Comparison of ENCODE assay signal across 9 mouse cellular contexts in the genomic region with DNA sequence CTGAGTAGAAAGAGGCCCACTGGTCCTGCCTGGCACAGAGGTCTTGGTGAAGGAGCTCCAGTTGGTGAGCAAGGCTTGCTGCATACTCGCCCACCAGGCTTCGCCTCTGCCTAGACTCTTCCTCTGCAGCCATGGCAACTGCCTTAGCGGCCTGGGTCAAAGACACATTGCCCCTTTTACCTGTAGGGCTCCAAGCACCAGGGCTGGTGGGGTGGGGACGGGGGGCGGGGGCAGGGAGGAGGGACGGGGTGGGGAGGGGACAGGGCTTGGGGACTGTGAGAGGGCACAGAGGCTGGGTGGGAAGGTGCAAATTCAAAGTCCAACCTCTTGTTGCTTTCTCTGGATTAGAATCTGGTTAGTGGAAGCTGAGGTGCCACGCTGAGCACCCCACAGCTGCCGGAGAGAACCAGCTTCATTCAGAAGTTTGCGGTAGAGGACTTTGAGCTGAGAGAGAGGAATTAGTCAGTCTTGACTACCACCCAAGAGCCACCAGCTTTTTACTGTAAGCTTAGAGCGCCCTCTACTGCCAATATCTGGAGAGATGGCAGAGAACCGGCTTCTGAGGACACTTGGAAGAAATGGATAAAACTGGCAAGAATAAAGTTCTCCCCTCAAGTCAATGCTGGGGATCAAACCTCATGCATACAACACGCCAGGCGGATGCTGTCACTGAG. TPM values are rescaled to one million over a fixed set of nuclear protein-coding genes. Genes with fewer than 3 reads are reported as not detected.
DNase-seq lines count a peak whose midpoint lies in the region; ATAC-seq lines count a peak whose summit lies in the region.
"Had no signal": no experiment of that assay in that cellular context is flagged by ENCODE, and none has a peak within 500 bp of the region (broad histone marks: within the 10 kb centered on the region; RNA-seq: fewer than 3 reads in every experiment).

No protein-coding gene starts in this region.

- ATAC-seq in embryonic facial prominence, embryonic 14.5 days (ENCODE audit: low read depth): peak; percentile 45; the same call in 1 of the 2 replicates
- ATAC-seq in heart, embryonic 13.5 days (ENCODE audit: extremely low read depth, insufficient number of reproducible peaks, low FRiP score, low TSS enrichment): no peak
- peak; percentile 74 for ATAC-seq in kidney, embryonic 16.5 days (ENCODE audit: low FRiP score, low TSS enrichment)
- ATAC-seq in limb, embryonic 15.5 days (ENCODE audit: insufficient number of reproducible peaks, low FRiP score, low TSS enrichment, low read depth): no peak

- H3K27ac ChIP-seq in embryonic facial prominence, embryonic 14.5 days (replicated peaks; ENCODE audit: low read depth, low read length): no peak overlapping the region
- H3K27ac ChIP-seq in heart, embryonic 13.5 days (replicated peaks): no peak overlapping the region
- H3K27ac ChIP-seq in kidney, embryonic 16.5 days (ENCODE audit: low read length): no peak overlapping the region
- H3K27ac ChIP-seq in limb, embryonic 15.5 days: no peak overlapping the region
- H3K27ac ChIP-seq: liver, embryonic 15.5 days had no signal

- no peaks in the 10 kb centered on the region for H3K36me3 ChIP-seq in embryonic facial prominence, embryonic 14.5 days (ENCODE audit: control insufficient read depth, insufficient read depth, low read length)
- H3K36me3 ChIP-seq in heart, embryonic 13.5 days: no peaks in the 10 kb centered on the region
- H3K36me3 ChIP-seq in kidney, embryonic 16.5 days (ENCODE audit: insufficient read depth, low read length): no peaks in the 10 kb centered on the region
- no peaks in the 10 kb centered on the region for H3K36me3 ChIP-seq in limb, embryonic 15.5 days
- H3K36me3 ChIP-seq: liver, embryonic 15.5 days had no signal

- H3K4me1 ChIP-seq in embryonic facial prominence, embryonic 14.5 days (ENCODE audit: control insufficient read depth, insufficient read depth, low read length): peaks cover 4% of the 10 kb centered on the region
- no peaks in the 10 kb centered on the region for H3K4me1 ChIP-seq in heart, embryonic 13.5 days
- peaks cover 5% of the 10 kb centered on the region for H3K4me1 ChIP-seq in kidney, embryonic 16.5 days (ENCODE audit: insufficient read depth, low read length)
- H3K4me1 ChIP-seq in limb, embryonic 15.5 days: peaks cover 9% of the 10 kb centered on the region
- H3K4me1 ChIP-seq: liver, embryonic 15.5 days had no signal

- no peaks in the 10 kb centered on the region for H3K27me3 ChIP-seq in embryonic facial prominence, embryonic 14.5 days (replicated peaks; ENCODE audit: control insufficient read depth, insufficient read depth, low read length)
- H3K27me3 ChIP-seq in heart, embryonic 13.5 days (replicated peaks): peaks cover 28% of the 10 kb centered on the region
- H3K27me3 ChIP-seq in kidney, embryonic 16.5 days (ENCODE audit: insufficient read depth, low read length): peaks cover 4% of the 10 kb centered on the region; the same call in 1 of the 2 replicates
- H3K27me3 ChIP-seq in limb, embryonic 15.5 days: 0 out of 2 replicates have a peak, but pooled peaks cover 5% of the 10 kb centered on the region
- H3K27me3 ChIP-seq: liver, embryonic 15.5 days had no signal

- 0 out of 2 replicates have a peak overlapping the region, but pooled peaks have one; percentile 19 for H3K9ac ChIP-seq in embryonic facial prominence, embryonic 14.5 days (ENCODE audit: low read depth, low read length)
- peak overlapping the region; percentile 34; the same call in 1 of the 2 replicates for H3K9ac ChIP-seq in heart, embryonic 13.5 days
- no peak overlapping the region for H3K9ac ChIP-seq in kidney, embryonic 16.5 days (replicated peaks; ENCODE audit: low read length)
- H3K9ac ChIP-seq in limb, embryonic 15.5 days: no peak overlapping the region
- H3K9ac ChIP-seq: liver, embryonic 15.5 days had no signal

- no peak overlapping the region for H3K4me3 ChIP-seq in embryonic facial prominence, embryonic 14.5 days (ENCODE audit: low read depth, low read length)
- no peak overlapping the region for H3K4me3 ChIP-seq in heart, embryonic 13.5 days
- peak overlapping the region; percentile 5; the same call in 1 of the 2 replicates for H3K4me3 ChIP-seq in kidney, embryonic 16.5 days (ENCODE audit: low read length)
- no peak overlapping the region; the same call in 1 of the 2 replicates for H3K4me3 ChIP-seq in limb, embryonic 15.5 days
- H3K4me3 ChIP-seq: liver, embryonic 15.5 days had no signal

- peak; percentile 11 to 34 for DNase-seq in CD8-positive naive resting alpha-beta T cell, adult 2 months (ENCODE audit: low read depth in 2 of 2, low spot score in 2 of 2)
- peak; percentile 79 for DNase-seq in adrenal gland, postnatal 10 days
- peak; percentile 90 for DNase-seq in embryonic facial prominence, embryonic 14.5 days (ENCODE audit: low spot score)
- DNase-seq in neural tube, embryonic 10.5 days (ENCODE audit: extremely low spot score, low spot score): peak; percentile 76
- DNase-seq in thymus, postnatal 25 days: peak; percentile 46

- 18% methylated on average over 11 of the region's 13 CpGs for WGBS in embryonic facial prominence, embryonic 14.5 days
- WGBS in heart, embryonic 13.5 days: 17% methylated on average over 12 of the region's 13 CpGs
- 21% methylated on average over 13 of the region's 13 CpGs for WGBS in kidney, embryonic 16.5 days
- 19% methylated on average over 13 of the region's 13 CpGs for WGBS in limb, embryonic 15.5 days

- H3K9me3 ChIP-seq in embryonic facial prominence, embryonic 14.5 days (ENCODE audit: control insufficient read depth, low read length): no peaks in the 10 kb centered on the region
- no peaks in the 10 kb centered on the region for H3K9me3 ChIP-seq in heart, embryonic 13.5 days
- no peaks in the 10 kb centered on the region for H3K9me3 ChIP-seq in kidney, embryonic 16.5 days (ENCODE audit: low read length)
- H3K9me3 ChIP-seq in limb, embryonic 15.5 days: no peaks in the 10 kb centered on the region
- H3K9me3 ChIP-seq: liver, embryonic 15.5 days had no signal

- peak overlapping the region; percentile 36 for H3K4me2 ChIP-seq in embryonic facial prominence, embryonic 14.5 days (ENCODE audit: low read depth, low read length)
- peak overlapping the region; percentile 39 for H3K4me2 ChIP-seq in heart, embryonic 13.5 days
- H3K4me2 ChIP-seq in kidney, embryonic 16.5 days (replicated peaks; ENCODE audit: low read depth, low read length): peak overlapping the region; percentile 30
- peak overlapping the region; percentile 36 for H3K4me2 ChIP-seq in limb, embryonic 15.5 days
- H3K4me2 ChIP-seq: liver, embryonic 15.5 days had no signal

RNA-seq across cellular contexts. Expression of a gene that starts 13.1 kb away (rescaled TPM):
- total RNA-seq in adrenal gland, postnatal 10 days (2021): not detected
- polyA plus RNA-seq in embryonic facial prominence, embryonic 14.5 days (2014; fragmentation: Nextera tagmentation; extraction: Ambion mirVana): 0.07 and 0.08 TPM in 2 replicates
- polyA plus RNA-seq in heart, embryonic 13.5 days (2015; fragmentation: Nextera tagmentation; extraction: Ambion mirVana): 0.01 TPM in 1 of 2 replicates, not detected in the other
- polyA plus RNA-seq in kidney, embryonic 16.5 days (2015; fragmentation: Nextera tagmentation; extraction: Ambion mirVana): 0.01 and 0.03 TPM in 2 replicates
- polyA plus RNA-seq in limb, embryonic 15.5 days (2015; fragmentation: Nextera tagmentation; extraction: Ambion mirVana): not detected in 2 replicates
- polyA plus RNA-seq: liver, embryonic 15.5 days had no signal

RNA-seq across cellular contexts. Expression of a gene that starts 50.3 kb away (rescaled TPM):
- not detected for total RNA-seq in adrenal gland, postnatal 10 days (2021)
- polyA plus RNA-seq in embryonic facial prominence, embryonic 14.5 days (2014; fragmentation: Nextera tagmentation; extraction: Ambion mirVana): 0.93 and 5.0 TPM in 2 replicates
- polyA plus RNA-seq in heart, embryonic 13.5 days (2015; fragmentation: Nextera tagmentation; extraction: Ambion mirVana): not detected in 2 replicates
- not detected in 2 replicates for polyA plus RNA-seq in kidney, embryonic 16.5 days (2015; fragmentation: Nextera tagmentation; extraction: Ambion mirVana)
- polyA plus RNA-seq in limb, embryonic 15.5 days (2015; fragmentation: Nextera tagmentation; extraction: Ambion mirVana): not detected in 2 replicates
- polyA plus RNA-seq: liver, embryonic 15.5 days had no signal

Comparison
In these comparisons a context has a peak if more than half of its experiments do, and no peak if none do; other contexts are left out.
1. DNase-seq: peak in every context shown above with its lines; median percentile 90 in embryonic facial prominence, embryonic 14.5 days; 79 in adrenal gland, postnatal 10 days; 76 in neural tube, embryonic 10.5 days; 46 in thymus, postnatal 25 days; 22 in CD8-positive naive resting alpha-beta T cell, adult 2 months.
2. ATAC-seq: peak in embryonic facial prominence, embryonic 14.5 days (single experiment) and kidney, embryonic 16.5 days (single experiment); none in heart, embryonic 13.5 days (single experiment) and limb, embryonic 15.5 days (single experiment).
3. H3K9ac ChIP-seq: peak in embryonic facial prominence, embryonic 14.5 days (single experiment) and heart, embryonic 13.5 days (single experiment); none in kidney, embryonic 16.5 days (single experiment) and limb, embryonic 15.5 days (single experiment).
4. Peak in every context shown above with its lines, with median percentiles within 50 percentile points of each other: H3K4me2 ChIP-seq.